Mouse (Mus musculus) ES-Bruce4 (cell line): ENCODE data around the gene Agtrap.

ENCODE experiments used
- CTCF ChIP-seq: IDR thresholded peaks from one replicate; pipeline ENCODE4 v1.8.1; 2011; ENCODE audit warnings: low read depth, low read length
- POLR2A ChIP-seq: IDR thresholded peaks from one replicate; pipeline ENCODE4 v1.8.1; 2011; ENCODE audit warnings: low read length; ENCODE audit not compliant: insufficient read depth

DNA sequence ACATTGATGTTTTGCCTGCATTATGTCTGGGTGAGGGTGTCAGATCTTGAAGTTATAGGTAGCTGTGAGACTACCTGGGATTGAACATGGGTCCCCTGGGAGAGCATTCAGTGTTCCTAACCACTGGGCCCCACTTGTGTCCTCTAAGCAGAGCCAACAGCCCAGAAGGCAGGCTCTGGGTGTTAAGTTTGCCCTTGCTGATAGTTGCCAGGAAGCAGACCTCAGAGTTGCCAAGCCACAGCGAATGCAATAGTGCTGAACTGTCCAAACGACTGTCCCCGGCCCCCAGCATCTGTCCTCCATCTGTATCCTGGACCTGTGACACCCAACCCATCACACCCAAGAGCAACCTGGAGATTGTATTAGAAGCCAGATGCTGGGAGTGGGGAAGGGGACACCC is 10.8 kb upstream of the Agtrap start:
- TF ChIP-seq CTCF (no peak), POLR2A (no peak)
